Mouse (Mus musculus): Measurements from ENCODE around the gene Wbp2nl.
A peak's percentile ranks its signal among the peaks of the same experiment; 100 is the strongest.

Gene Wbp2nl

GRCm38 (mm10) chr15:82298764-82299561 lies at the start of gene Wbp2nl:
TSS of gene Wbp2nl (plus strand) at chr15:82298954.
- peak in 1 of 2 experiments; percentile 17 for DNase-seq

GRCm38 (mm10) chr15:82251579-82251978 lies 47.2 kb upstream of the Wbp2nl start:
- DNase-seq, result no peak

GRCm38 (mm10) chr15:82252097-82252496 lies 46.7 kb upstream of the Wbp2nl start, which contains the start of gene 1500009C09Rik:
TSS of gene 1500009C09Rik (plus strand) at chr15:82252397.
- no peak for DNase-seq

GRCm38 (mm10) chr15:82255248-82255647 lies 43.5 kb upstream of the Wbp2nl start:
- no peak for DNase-seq

GRCm38 (mm10) chr15:82255944-82256383 lies 42.8 kb upstream of the Wbp2nl start:
- DNase-seq, result peak; percentile 60 to 72

GRCm38 (mm10) chr15:82259510-82259909 lies 39.2 kb upstream of the Wbp2nl start:
- DNase-seq, result peak; percentile 77 to 82

GRCm38 (mm10) chr15:82266356-82266755 lies 32.4 kb upstream of the Wbp2nl start:
- peak; percentile 77 to 85 for DNase-seq

GRCm38 (mm10) chr15:82268185-82268584 lies 30.6 kb upstream of the Wbp2nl start:
- DNase-seq, result no peak

- peak; percentile 65 to 69 for DNase-seq
These were observed 30.0 kb upstream of the Wbp2nl start for GRCm38 (mm10) chr15:82268783-82269182.

- peak; percentile 80 to 88 for DNase-seq
These were observed 27.6 kb upstream of the Wbp2nl start for GRCm38 (mm10) chr15:82271201-82271600.

- DNase-seq, result peak; percentile 50 to 52
These were observed 26.5 kb upstream of the Wbp2nl start for GRCm38 (mm10) chr15:82272295-82272694.

- no peak for DNase-seq
These were observed 24.2 kb upstream of the Wbp2nl start, which contains the start of gene Sept3 for GRCm38 (mm10) chr15:82274593-82274926. TSS of gene Sept3 (plus strand) at chr15:82274893.

GRCm38 (mm10) chr15:82274927-82275901 lies 23.5 kb upstream of the Wbp2nl start:
- DNase-seq, result peak; percentile 85 to 89

- peak; percentile 86 to 89 for DNase-seq
These were observed 21.2 kb upstream of the Wbp2nl start for GRCm38 (mm10) chr15:82277591-82277990.

- no peak for DNase-seq
These were observed 18.1 kb upstream of the Wbp2nl start for GRCm38 (mm10) chr15:82280638-82281037.

- DNase-seq, result no peak
These were observed 12.6 kb upstream of the Wbp2nl start for GRCm38 (mm10) chr15:82286157-82286556.

- no peak for DNase-seq
These were observed 8.5 kb upstream of the Wbp2nl start for GRCm38 (mm10) chr15:82290252-82290651.

GRCm38 (mm10) chr15:82292851-82293250 lies 5.9 kb upstream of the Wbp2nl start:
- DNase-seq, result no peak

- peak in 1 of 2 experiments; percentile 21 for DNase-seq
These were observed 5.5 kb upstream of the Wbp2nl start for GRCm38 (mm10) chr15:82293271-82293711.

GRCm38 (mm10) chr15:82294059-82294458 lies 4.7 kb upstream of the Wbp2nl start:
- DNase-seq, result peak in 1 of 2 experiments; percentile 23

- no peak for DNase-seq
These were observed 8.4 kb downstream of the Wbp2nl start for GRCm38 (mm10) chr15:82307107-82307506.

- DNase-seq, result no peak
These were observed 9.7 kb downstream of the Wbp2nl start for GRCm38 (mm10) chr15:82308416-82308815.

GRCm38 (mm10) chr15:82317839-82318238 lies 19.1 kb downstream of the Wbp2nl start:
- no peak for DNase-seq

All from cerebellum, postnatal 36 days (tissue).